Mouse (Mus musculus) lung, adult 2 months (tissue): Measurements from ENCODE around the gene Baiap2.

Experiments
- CTCF ChIP-seq: fragments of 200-500 bp; IDR thresholded peaks from 2 replicates; pipeline ENCODE4 v1.5.1; 2011; ENCODE audit warnings: mild to moderate bottlenecking, low read length, control low read depth; ENCODE audit not compliant: insufficient read depth
- POLR2A ChIP-seq: fragments of 200-500 bp; IDR thresholded peaks from 2 replicates; pipeline ENCODE4 v1.6.1; 2011; ENCODE audit warnings: low read depth, mild to moderate bottlenecking, control low read depth, low read length, borderline replicate concordance; ENCODE audit errors: extremely low read depth

DNA sequence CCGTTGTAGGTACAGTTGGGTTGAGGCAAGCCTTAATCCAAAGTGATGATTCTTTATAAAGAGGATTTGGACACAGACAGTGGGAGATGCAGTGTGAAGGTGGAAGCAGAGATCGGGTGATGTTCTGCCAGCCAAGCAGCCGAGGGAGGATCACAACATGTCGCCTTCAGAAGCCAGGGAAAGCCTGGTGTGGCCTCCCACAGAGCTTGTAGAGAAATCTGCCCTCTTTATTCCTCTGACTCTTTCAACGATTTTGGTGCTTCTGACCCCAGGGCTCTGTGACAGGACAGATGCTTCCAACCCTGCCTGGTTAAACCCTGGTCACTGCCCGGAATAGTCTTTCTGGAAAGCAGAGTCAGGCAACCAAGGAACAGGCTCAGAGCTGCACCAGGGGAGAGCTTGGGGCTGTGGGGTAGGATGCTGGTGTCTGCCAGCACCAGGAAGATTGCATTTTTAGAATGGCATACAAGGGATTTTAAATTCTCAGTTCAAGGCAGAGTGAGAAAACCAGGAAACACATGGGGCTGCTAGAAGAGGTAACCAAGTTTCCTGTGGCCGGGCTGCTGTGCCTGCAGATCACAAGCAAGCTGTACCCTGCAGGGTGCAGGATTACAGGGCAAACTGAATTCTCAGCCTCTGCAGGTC is 35.4 kb upstream of the Baiap2 start:
- TF ChIP-seq CTCF (no peak), POLR2A (no peak)
